Mouse (Mus musculus) G1E (cell line): ENCODE measurements at regions not wholly inside any gene's neighbourhood (a gene's known extent, or its start where the extent isn't known, plus 50 kb on each side); places are given as distances from the start of the nearest gene placed in this dataset.
A peak's percentile ranks its signal among the peaks of the same experiment; 100 is the strongest.

Source experiments
- ATAC-seq: 2 replicates; pipeline ENCODE4 v1.8.0; 2016; ENCODE audit warnings: mild to moderate bottlenecking; ENCODE audit not compliant: insufficient number of reproducible peaks, poor library complexity, low FRiP score, severe bottlenecking; ENCODE audit errors: extremely low read depth
- DNase-seq: peaks from one replicate; pipeline ENCODE4 v3.0.0; 2012; ENCODE audit warnings: low spot score
- H3K27me3 ChIP-seq: 2 replicates; pipeline ENCODE4 v1.6.1; 2012; ENCODE audit warnings: mild to moderate bottlenecking, low read length, inconsistent platforms; ENCODE audit not compliant: insufficient read depth
- H3K36me3 ChIP-seq: replicated peaks from 2 replicates; pipeline ENCODE3; 2012; ENCODE audit warnings: mild to moderate bottlenecking, inconsistent platforms
- H3K4me1 ChIP-seq: 2 replicates; pipeline ENCODE4 v1.6.1; 2012; ENCODE audit warnings: low read depth, low read length, inconsistent platforms, mixed read lengths; ENCODE audit not compliant: insufficient read depth
- H3K4me3 ChIP-seq: 2 replicates; pipeline ENCODE4 v1.5.1; 2012; ENCODE audit warnings: low read depth, mild to moderate bottlenecking, inconsistent platforms, low read length, moderate library complexity, mixed read lengths
- H3K9me3 ChIP-seq: replicated peaks from 2 replicates; pipeline ENCODE4 v1.6.1; 2012; ENCODE audit warnings: inconsistent platforms
- CTCF ChIP-seq: IDR thresholded peaks from 2 replicates; pipeline ENCODE4 v1.5.1; 2012; ENCODE audit warnings: low read depth, low read length, inconsistent platforms, mixed read lengths
- GATA1 ChIP-seq: IDR thresholded peaks from 2 replicates; pipeline ENCODE4 v1.6.1; 2012; ENCODE audit warnings: borderline replicate concordance, low read length, inconsistent platforms, mixed read lengths
- GATA2 ChIP-seq: IDR thresholded peaks from 2 replicates; pipeline ENCODE4 v1.6.1; 2012; ENCODE audit warnings: low read depth, low read length, inconsistent platforms, borderline replicate concordance
- POLR2AphosphoS5 ChIP-seq: IDR thresholded peaks from 2 replicates; pipeline ENCODE4 v1.6.1; 2012; ENCODE audit warnings: low read depth, low read length, inconsistent platforms; ENCODE audit not compliant: insufficient replicate concordance
- TAL1 ChIP-seq: conservative IDR thresholded peaks from 2 replicates; pipeline ENCODE4 v1.6.1; 2012; ENCODE audit warnings: low read depth, low read length, inconsistent platforms, mixed read lengths

DNA sequence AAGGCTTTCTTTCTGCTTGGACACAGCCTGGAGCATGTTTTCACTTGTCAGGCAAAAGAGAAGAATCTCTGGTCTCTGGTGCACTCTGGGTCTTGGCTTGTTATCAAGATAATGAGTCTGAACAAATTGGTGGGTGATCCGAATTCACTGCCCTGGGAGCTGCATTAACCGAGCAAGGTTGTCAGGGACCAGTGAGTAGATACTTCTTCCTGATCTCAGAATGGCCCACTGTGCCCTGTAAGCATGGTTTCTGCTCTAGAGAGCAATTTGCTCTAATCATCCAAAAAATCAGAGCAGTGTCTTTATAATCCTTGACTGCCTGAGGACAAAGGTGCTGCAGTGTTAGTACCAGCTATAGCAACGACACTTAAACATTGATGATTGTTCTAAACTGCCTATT is 97.2 kb upstream of the 1500015O10Rik start:
- ATAC-seq = no peak
- DNase-seq = no peak
- TF ChIP-seq GATA1 = no peak
- no peak for TF ChIP-seq POLR2AphosphoS5
- no peak for TF ChIP-seq CTCF
- no peak for TF ChIP-seq GATA2
- TF ChIP-seq TAL1 = no peak
- Histone ChIP-seq H3K27me3 (peaks cover 18% of the 10 kb centered on the region), H3K4me1 (peaks cover 17% of the 10 kb centered on the region), H3K9me3 (no peaks in the 10 kb centered on the region), H3K36me3 (no peaks in the 10 kb centered on the region), H3K4me3 (no peak overlapping the region)

GRCm38 (mm10) chr1:43635718-43636117 is 94.7 kb upstream of the 1500015O10Rik start:
- H3K27me3 ChIP-seq = peaks cover 18% of the 10 kb centered on the region
- ATAC-seq (peak; percentile 68), DNase-seq (peak; percentile 36)
- H3K36me3 ChIP-seq = no peaks in the 10 kb centered on the region
- 0 out of 2 replicates have a peak, but pooled peaks have one; percentile 29 for TF ChIP-seq CTCF
- no peak for TF ChIP-seq TAL1
- H3K9me3 ChIP-seq = no peaks in the 10 kb centered on the region
- H3K4me3 ChIP-seq = no peak overlapping the region
- H3K4me1 ChIP-seq = peaks cover 17% of the 10 kb centered on the region

GRCm38 (mm10) chr1:43637956-43638355 is 92.4 kb upstream of the 1500015O10Rik start:
- H3K4me3 ChIP-seq = no peak overlapping the region
- DNase-seq (no peak), ATAC-seq (no peak)
- H3K36me3 ChIP-seq = no peaks in the 10 kb centered on the region
- no peak for TF ChIP-seq GATA2
- no peak for TF ChIP-seq TAL1
- TF ChIP-seq GATA1 = no peak
- TF ChIP-seq POLR2AphosphoS5 = no peak
- TF ChIP-seq CTCF = no peak
- no peaks in the 10 kb centered on the region for H3K9me3 ChIP-seq
- H3K27me3 ChIP-seq = peaks cover 8% of the 10 kb centered on the region
- peaks cover 17% of the 10 kb centered on the region for H3K4me1 ChIP-seq

GRCm38 (mm10) chr1:43672031-43672430 is 58.4 kb upstream of the 1500015O10Rik start:
- Histone ChIP-seq H3K9me3 (no peaks in the 10 kb centered on the region), H3K4me1 (no peaks in the 10 kb centered on the region), H3K36me3 (no peaks in the 10 kb centered on the region), H3K4me3 (no peak overlapping the region), H3K27me3 (peaks cover 4% of the 10 kb centered on the region; the same call in 1 of the 2 replicates)
- DNase-seq (no peak), ATAC-seq (no peak)
- TF ChIP-seq GATA1 = no peak
- no peak for TF ChIP-seq TAL1
